Mouse (Mus musculus) megakaryocyte, embryonic 14.5 days (primary cell): ENCODE measurements around the gene Psen2.

Experiments
- FLI1 ChIP-seq: IDR thresholded peaks from 2 replicates; pipeline ENCODE4 v1.6.1; 2012; ENCODE audit warnings: low read length, inconsistent platforms, mixed read lengths
- GATA1 ChIP-seq: IDR thresholded peaks from 3 replicates; pipeline ENCODE4 v1.6.1; 2012; ENCODE audit warnings: mixed read lengths, low read length, inconsistent platforms, borderline replicate concordance

DNA sequence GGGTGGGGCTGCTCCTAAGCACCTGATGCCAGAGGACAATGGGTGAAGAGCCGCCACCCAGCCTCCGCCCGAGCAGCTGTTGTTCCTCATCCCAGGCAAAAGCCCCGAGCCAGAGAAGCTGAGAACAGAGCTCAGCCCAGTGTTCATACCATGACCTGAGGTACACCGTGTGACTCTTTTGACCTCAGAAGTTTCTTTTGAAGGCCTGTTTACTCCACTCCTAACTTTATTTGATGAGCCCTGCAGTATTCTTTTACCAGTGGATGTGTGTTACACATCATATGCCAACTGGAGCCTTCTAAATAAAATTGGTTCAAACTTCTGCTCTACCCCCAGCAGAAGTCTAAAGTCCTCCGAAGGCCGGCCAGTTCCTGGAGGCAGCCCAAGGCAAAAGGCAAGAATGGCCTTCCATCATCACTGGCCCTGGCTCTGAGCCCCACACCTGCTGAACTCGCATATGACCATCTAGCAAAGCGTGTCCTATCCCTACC lies 52.4 kb downstream of the Psen2 start:
- TF ChIP-seq GATA1 (no peak), FLI1 (no peak)
